Mouse (Mus musculus): ENCODE measurements around the gene Ddx56.

Ddx56 gene

DNA sequence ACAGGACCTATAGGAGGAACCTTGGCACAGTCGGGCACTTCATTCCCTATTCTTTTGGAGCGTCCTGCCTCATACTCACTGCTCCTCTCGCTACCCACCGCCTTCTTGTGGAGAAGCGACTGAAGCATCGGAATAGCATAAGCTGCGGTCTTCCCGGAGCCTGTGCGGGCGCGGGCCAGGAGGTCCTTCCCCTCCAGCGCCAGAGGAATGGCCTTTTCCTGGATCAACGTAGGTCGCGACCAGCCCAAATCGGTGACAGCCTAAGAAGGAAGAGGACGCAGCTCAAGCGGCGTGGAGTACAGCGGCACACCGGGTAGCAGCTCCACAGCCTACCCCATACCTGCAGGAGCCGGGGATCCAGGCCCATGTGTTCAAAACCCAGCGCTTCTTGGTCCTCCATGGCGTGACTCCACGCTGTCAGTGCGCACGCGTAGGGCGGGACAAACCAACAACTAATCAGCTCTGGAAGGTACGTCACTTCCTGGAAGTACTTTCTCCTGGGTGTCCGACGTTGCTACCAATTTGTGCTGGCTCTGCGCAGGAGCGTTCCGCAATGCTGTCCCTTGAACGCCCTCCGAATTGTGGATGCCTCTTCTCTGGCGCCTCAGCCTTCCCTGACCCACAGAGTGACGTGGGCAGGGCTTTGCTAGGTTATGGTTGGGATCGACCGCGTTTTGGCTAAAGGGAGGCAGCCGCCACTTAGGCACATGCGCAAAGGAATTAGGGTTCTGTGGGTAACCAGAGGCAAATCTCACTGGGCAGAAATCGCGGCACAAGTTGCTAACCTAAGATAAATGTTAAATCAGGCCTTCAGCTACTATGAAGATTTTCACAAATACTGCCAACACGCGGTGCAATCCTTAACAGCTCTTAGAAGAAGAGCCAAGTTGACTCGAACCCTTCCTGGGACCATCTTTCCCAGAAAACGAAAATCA, at the start of gene Ddx56:
Gene Ddx56, minus strand, starts transcription at position 453 of the 935 bp plus-strand sequence.
- peak; percentile 91 for DNase-seq (ENCODE audit: low read depth, low spot score)

DNA sequence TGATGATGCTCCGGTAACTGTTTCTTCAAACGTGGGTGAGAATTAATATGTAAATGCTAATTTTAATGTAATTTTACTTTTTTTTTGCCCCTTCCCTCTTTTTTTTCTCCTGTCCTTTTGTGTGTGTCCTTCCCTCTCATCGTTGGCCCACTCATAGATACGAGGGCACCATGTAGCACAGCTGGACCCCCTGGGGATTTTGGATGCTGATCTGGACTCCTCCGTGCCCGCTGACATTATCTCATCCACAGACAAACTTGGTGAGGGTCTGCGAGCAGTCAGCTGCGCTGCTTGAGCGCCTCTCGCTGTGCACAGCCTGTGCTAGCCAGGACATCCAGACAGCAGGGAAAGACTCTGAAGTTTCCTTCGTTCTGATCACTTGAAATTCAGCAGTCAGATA, 49.2 kb upstream of the Ddx56 start:
- DNase-seq (ENCODE audit: low read depth, low spot score) = no peak

DNA sequence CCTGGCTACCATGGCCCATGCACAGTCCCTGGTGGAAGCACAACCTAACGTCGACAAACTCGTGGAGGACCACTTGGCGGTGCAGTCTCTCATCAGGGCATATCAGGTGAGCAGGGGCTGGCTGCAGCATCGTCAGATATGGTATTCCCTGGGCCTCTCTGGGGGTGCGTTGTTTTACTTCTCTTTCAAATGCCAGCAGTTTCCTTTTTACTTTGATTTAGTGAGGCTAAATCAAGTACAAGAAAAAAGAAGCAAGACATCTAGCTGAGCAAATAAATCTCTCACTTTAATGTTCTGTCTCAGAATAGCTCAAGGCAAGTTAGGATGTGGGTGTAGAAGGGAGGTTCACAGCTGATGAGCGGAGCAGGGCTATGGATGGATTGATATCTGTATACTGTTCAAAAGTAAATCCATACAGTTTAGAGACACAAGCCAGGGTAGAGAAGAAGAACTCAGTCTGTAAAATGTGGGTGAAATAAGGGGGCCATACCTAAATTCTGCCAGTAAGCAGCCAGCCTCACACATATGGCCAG, 46.4 kb upstream of the Ddx56 start:
- DNase-seq (ENCODE audit: low read depth, low spot score) = no peak

DNA sequence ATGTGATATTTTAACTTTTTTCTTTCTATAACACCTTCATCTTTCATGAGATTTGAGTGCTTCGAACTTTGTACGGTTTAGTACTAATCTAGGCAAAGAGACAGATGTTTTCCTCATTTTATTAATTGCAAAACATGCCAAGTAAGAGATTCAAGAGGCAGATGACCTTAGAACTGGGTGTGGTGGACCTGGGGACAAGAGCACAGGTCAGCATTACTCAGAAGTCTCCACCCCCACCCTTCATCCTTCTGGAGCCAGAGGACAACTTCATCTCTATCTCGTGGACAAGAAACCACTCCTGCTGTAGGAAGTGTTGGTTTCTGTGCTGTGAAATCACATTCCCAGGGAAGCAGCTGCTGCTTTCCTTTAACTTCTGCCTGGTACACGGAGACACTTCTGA, 40.6 kb upstream of the Ddx56 start:
- DNase-seq (ENCODE audit: low read depth, low spot score) = no peak

DNA sequence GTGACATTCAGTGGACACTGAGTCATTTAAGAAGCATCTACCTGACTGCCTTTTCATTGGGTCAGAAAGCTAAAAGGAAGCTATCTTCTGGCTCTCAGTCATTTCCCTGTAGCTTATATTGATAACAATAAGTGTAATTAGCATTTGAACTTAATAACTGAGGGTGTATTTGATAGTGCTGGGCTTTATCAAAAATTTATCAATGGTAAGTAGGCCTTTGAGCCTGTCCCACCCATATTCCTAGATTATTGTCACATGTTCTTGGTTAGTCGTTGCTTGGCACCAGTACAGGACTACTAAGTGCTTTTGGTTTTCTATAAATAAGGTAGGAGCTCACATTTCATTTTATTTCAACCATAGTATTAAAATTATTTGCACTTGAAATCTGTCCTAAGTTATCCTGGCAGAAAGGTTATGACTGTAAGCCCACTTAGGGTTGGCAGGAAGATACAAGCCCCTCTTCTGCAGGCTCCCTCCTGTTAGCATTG, 38.4 kb upstream of the Ddx56 start:
- DNase-seq (ENCODE audit: low read depth, low spot score) = no peak

DNA sequence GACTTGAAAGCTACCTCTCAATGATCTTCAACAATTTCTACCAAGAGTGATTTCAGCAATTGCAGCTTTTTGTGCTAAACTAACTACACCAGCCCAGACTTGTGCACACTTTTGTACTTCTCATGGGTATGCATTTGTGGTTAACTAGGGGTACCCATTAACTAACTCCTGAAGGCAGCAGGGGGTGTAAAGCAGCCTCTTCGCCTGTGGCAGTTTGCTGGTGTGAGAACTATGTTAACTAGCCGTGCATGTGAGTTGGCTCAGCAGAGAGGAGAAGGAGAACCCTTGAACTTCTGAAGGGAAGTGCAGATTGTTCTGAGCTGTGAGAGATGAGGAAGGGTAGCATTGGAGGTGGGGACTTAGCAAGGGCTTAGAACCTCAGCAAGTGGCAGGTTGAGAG, 35.2 kb upstream of the Ddx56 start:
- no peak for DNase-seq (ENCODE audit: low read depth, low spot score)

DNA sequence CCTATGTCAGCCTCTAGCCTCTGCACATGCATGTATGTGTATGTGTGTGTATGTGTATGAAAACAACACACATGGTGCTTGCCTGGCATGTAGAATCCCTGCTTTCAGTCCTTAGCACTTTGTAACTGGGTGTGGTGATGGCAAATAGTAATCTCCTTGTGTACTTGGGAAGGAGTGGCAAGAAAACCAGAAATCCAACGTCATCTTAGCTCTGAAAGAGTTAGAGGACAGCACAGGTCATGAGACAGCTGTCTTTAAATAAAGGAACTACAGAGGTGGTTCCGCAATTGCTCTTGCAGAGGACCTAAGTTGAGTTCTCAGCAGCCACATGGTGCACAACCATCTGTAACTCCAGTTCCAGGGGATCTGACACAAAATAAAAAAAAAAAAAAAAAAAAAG, 31.9 kb upstream of the Ddx56 start:
- DNase-seq (ENCODE audit: low read depth, low spot score) = no peak

DNA sequence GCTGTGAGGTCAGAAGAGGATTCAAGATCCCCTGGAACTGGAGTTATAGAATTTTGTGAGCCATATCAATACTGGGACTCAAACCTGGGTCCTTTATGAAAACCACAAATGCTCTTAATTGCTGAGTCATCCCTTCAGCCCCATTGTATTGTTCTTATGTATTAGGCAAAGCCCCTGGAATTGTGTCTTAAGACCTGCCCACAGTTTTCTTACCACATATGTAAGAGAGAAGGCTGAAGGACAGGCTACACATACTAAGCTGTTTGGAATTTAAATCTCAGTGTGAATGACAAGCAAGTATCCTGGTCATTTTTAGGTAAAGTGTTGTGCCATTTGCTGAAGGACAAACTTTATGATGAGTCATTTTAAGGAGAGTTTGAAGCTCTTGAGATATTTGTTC, 28.5 kb upstream of the Ddx56 start:
- no peak for DNase-seq (ENCODE audit: low read depth, low spot score)

DNA sequence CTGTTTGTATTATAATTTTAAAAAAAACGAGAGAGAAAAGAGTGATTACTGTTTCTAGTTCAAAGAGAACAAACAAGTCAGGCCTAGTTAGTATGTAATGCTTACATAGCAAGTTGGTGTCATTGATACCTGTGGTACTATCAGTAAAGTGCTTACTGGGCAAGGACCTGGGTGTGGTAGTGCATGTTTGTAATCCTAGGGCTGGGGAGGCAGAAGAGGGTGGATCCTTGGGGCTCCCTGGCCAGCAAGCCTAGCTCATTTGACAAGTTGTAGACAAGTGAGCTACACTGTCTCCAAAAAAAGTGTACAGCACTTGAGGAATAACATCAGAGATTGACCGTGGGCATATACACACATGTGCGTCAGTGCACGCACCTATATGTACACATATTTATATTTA, 27.1 kb upstream of the Ddx56 start:
- DNase-seq (ENCODE audit: low read depth, low spot score) = no peak

DNA sequence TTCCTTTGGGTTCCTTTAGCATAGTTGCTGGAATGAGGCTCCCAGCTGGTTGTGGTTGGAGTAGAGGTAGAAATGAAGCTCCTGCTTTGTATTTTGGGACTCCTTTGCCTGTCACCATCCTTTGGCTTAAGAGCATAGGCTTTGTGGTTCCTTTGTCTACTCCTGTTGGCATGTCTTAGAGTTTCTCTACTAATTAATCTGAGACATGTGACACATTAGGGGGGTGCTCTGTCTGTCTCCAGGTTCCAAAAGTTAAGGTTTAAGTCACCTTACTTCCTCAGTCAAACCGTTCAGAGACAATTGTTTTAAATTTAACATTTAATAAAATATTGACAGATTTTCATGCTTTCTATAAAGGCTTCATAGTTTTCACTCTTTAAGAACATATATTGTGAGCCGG, 26.0 kb upstream of the Ddx56 start:
- no peak for DNase-seq (ENCODE audit: low read depth, low spot score)

DNA sequence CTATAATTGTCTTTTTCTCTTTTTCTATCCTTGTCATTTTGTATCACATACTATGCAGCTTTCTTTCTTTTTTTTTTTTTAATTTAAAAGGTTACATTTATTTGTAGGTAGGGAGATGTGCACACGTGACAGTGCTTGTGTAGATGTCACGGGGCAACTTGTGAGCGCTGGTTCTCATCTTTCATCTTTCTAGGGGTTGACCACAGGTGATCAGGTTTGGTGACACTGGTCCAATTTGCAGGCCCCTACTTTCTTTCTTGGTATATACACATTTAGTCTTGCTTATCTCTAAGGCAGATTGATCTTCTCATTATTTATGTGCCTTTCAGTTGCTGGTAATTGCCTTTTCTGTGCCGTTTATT, 25.4 kb upstream of the Ddx56 start:
- no peak for DNase-seq (ENCODE audit: low read depth, low spot score)

DNA sequence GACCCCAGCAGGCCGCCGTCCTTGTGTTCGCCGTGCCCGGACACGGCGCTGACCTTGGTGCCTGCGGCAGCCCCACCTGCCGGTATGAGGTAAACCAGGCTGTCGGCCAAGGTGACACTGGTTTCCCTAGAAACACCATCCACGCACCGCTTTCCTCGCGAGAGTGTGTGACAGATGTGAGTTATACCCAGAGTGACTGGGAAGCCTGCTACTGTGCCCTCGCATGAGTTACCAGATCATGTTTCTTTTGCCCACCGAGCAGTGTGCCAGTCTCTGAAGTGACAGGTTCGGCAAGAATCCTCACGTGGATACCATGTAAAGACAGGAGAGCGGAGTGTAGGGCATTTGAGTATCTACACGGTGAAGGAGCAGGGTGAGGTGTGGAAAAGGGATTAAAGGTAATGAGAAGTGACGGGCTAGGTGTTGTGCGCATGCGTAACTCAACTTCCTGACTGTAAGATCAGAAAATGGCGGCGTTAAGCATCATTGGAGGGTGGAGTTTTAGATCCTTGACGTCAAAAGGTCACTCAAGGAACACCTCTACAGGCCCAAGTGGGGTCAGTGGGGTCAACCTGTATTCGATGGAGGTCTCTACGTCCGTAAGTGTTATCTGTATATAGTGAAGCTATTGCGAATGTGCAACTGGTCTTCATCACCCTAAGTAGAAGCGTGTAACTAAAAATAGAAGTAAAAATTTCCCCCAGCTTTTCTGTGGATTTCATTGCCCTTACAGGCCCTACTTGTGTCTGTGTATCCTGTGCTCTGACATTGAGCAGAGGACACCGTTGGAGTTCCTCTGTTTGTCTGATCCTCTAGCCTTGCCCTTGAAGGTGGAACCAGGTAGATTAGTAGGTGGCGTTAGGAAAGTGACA, 24.8 kb upstream of the Ddx56 start:
- DNase-seq (ENCODE audit: low read depth, low spot score) = peak; percentile 88

DNA sequence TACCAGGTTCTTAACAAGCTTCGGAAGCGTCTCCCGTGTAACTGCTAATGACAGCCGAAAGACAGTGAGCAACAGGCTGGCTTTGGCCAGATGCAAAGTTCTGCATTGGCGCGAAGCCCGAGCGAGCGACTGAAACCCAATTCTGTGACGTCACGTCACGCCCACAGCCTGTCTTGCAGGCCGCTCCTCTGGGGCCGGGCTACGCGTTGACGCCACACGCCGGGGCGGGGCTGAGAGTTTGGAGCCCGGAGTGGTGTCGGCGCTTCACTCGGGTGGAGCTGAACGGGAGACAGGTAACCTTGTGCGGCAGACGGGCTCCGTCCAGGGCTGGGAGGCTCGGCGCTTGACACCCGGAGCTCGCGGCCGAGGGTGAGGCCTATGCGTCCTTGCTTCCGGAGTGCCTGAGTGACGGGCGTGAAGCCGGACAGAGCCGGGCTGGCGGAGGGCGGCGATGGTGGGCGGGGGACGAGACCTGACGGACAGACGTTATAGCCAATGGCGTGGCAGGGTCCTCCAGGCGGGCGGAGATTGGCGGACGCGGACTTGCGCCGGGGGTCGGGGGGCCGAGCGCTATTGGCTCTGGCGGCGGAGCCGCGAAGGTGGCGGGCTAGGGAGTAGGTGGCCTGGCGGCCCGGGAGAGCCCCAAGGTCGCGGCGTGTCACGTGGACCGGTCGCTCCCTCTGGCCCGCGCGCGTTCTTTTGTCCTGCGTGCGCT, 24.0 kb upstream of the Ddx56 start, which contains the start of gene Ogdh:
Gene Ogdh, plus strand, starts transcription at position 233 of the 715 bp plus-strand sequence.
- peak; percentile 94 for DNase-seq (ENCODE audit: low read depth, low spot score)

DNA sequence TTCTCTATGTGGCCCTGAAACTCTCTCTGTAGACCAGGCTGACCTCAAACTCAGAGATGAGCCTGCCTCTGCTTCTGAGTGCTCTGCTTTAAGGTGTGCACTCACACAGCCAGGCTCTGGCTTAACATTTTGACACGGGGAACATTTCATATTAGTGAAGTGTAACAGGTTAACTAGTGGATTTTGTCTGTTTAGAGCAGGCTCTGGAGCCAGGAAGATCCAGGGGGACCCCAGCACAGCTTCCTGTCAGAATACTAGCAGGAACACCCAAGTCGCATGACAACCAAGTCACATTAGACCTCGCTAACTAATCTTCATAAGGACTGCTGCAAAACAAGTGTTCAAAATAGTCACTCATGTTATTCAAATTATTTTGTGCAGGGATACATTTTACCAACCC, 23.3 kb upstream of the Ddx56 start:
- DNase-seq (ENCODE audit: low read depth, low spot score) = no peak

DNA sequence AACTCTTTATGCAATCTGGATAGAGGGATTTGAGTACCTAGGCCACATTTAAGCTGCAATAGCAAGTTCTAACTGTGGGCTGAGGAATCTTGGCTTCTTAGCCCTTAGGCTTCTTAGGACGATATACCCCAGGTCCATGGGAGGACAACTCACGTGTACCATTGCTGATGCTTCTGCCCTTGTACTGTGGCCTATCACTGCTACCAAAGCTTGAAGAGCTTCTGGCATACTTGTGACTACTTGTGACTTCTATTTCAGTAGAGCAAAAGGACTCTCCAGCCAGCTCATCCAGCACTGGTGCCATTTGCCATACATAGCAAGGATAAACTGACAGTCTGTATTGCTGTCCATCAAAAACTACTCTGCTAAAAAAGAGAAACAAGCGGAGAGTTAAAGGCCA, 22.6 kb upstream of the Ddx56 start:
- no peak for DNase-seq (ENCODE audit: low read depth, low spot score)

DNA sequence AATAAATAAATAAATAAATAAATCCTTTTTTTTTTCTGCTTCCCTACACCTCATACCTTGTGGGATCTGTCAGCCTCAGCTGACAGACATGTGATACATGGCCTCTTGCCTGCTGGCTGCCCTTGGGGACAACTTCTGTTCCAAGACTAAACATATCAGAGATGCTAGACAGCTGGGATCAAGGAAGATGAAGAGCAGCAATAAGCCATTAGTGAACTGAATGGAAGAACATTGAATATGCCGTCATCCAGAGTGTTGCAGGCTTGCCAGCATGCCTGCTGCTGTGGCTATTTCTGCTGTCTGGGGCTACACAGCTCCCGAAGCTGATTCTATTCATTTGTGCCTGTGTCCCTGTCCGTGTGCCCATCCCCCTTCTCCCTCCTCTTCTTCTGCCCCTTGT, 15.4 kb upstream of the Ddx56 start:
- no peak for DNase-seq (ENCODE audit: low read depth, low spot score)

DNA sequence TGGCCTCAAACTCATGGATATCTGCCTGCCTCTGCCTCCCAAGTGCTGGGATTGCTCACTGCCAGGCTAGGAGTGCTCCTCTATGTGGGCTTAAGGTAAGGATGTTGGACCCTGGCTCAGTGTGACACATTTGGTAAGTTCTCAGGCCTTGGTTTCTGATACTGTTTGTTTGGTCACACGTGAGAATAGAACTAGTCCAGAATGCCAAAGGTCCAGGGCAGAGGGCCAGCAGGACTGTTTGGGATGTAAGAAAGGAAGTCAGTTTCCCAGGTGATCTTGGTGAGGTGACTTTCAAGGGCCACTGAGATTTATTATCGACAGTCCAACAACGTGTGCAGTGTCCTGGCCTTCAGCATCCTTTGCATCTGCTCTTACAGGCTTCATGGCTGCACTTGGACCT, 8.9 kb upstream of the Ddx56 start:
- DNase-seq (ENCODE audit: low read depth, low spot score) = no peak

DNA sequence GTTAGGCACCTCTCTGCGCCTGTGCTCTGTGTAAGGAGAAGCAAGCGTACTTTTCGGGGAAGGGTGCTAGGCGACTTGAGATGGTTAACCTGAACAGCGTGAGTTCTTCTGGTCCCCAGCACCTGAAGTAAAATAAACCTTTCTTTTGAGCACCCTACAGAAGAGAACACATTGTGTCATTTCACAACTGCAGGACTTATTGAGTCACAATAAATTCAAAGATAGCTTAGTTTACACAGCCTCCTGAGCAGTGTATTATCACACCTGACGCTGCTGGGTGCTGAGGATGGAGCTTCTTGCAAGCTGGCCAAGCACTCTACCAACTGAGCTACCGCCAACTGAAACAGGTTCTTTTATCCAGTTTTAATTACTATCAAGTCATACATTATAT, 7.5 kb upstream of the Ddx56 start:
- no peak for DNase-seq (ENCODE audit: low read depth, low spot score)

DNA sequence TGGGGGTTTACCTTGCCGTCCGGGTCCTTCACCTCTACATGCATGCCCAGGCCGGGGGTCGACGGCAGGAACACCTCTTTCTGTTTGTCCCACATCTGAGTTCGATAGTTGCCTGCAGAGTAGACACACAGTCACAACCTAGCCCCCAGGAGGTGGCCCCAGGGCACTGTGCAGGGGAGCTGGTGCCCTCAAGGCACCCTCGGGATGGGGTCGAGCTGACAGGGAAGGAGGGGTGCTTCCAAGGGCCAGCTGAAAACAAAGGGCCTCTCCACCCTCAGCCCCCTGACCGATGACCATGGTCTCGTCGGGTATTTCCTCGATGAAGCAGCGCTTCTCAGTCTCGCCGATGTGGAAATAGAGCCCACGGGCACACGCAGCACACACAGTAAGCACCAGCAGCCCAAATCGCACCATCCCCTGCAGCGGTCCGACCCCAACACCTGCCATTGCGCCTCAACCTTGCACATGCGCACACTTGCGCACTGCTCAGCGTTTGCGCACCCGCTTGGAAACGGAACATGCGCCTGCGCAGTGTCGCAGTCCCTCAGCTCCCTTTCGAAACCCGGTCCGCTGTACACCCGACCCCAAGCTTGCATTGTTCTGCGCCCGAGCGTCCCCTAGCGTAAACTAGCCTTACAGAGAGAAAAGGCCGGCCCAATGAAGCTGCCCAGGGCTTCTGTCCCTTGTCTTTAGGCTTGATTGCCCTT, 7.0 kb upstream of the Ddx56 start, which contains the start of gene Tmed4:
Gene Tmed4, minus strand, starts transcription at position 484 of the 707 bp plus-strand sequence.
- DNase-seq (ENCODE audit: low read depth, low spot score) = peak; percentile 93

DNA sequence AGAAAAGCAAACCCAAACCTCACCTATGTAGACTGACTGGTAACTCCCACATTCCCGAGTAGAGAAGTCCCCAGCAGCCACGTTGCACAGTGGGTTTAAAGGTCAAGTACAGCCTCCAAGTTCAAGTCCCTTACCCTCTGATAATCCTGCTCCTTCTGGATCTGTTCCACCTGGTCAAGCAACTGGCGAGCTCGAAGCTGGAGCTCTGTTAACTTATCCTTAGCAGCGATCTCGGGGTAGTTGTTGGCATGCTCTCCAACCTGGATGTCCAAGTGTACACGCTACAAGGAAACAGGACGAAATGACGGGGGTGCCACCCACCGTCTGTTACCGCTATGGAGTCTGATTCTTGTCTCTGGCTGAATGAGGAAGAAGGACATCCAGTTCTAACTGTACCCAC, 6.0 kb upstream of the Ddx56 start:
- no peak for DNase-seq (ENCODE audit: low read depth, low spot score)

DNA sequence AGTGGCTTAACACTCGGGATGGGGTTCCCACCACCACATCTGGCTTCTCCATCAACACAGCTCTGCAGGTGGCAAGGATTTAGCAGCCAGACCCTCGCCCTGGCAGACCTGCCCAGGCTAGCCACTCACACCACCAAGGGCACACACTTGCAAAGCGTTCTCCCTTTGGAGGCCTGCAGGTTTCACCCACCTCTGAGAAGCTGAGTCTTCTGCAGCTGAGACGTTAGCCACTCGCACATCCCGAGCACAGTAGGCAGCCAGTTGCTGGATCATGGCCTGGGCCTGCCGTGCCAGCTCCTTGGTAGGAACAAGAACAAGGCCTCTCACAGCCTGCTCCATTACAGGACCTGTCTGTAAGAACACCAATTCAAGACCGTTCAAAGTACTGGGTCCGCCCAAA, 951 bp downstream of the Ddx56 start:
- no peak for DNase-seq (ENCODE audit: low read depth, low spot score)

All from retina, adult 2 months (tissue).